Mouse (Mus musculus): ENCODE results near the gene 4933407L21Rik. TPM values are rescaled to one million over a fixed set of nuclear protein-coding genes. Genes with fewer than 3 reads are reported as not detected.

4933407L21Rik gene
- polyA plus RNA-seq, 1 experiment from 2014 or later, result 0.09 TPM

DNA sequence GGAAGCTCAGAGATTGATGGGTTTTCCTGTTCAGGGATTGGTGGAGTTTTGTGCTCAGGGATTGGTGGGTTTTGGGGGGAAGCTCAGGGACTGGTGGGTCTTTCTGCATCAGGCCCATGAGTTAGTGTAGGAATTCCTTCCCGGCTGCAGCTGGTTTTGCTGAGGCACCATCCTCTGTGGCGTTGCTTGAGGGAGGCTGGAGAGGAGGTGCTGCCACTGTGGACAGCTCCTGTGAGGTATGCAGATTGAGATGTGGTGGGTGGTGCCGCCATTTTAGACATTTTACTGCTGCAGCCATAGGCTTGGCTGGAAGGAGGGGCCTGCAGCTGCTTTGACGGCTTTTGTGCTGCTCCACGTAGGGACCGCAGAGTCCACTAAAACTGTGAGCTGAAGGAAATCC, 1.1 kb downstream of the 4933407L21Rik start:
- Histone ChIP-seq H3K27ac (ENCODE audit: low read length) (no peak overlapping the region), H3K4me3 (ENCODE audit: low read length) (no peak overlapping the region), H3K4me2 (ENCODE audit: low read depth, low read length) (no peak overlapping the region), H3K9me3 (replicated peaks; ENCODE audit: control insufficient read depth, low read length) (no peaks in the 10 kb centered on the region), H3K9ac (ENCODE audit: low read length) (no peak overlapping the region), H3K27me3 (ENCODE audit: control insufficient read depth, insufficient read depth, low read length) (no peaks in the 10 kb centered on the region), H3K36me3 (ENCODE audit: control insufficient read depth, insufficient read depth) (no peaks in the 10 kb centered on the region), H3K4me1 (ENCODE audit: control insufficient read depth, insufficient read depth, low read length) (peaks cover 28% of the 10 kb centered on the region)
- WGBS, result 72% methylated on average over 6 of the region's 6 CpGs
- no peak for ATAC-seq (replicated peaks; ENCODE audit: extremely low read depth, insufficient read depth, low FRiP score)

DNA sequence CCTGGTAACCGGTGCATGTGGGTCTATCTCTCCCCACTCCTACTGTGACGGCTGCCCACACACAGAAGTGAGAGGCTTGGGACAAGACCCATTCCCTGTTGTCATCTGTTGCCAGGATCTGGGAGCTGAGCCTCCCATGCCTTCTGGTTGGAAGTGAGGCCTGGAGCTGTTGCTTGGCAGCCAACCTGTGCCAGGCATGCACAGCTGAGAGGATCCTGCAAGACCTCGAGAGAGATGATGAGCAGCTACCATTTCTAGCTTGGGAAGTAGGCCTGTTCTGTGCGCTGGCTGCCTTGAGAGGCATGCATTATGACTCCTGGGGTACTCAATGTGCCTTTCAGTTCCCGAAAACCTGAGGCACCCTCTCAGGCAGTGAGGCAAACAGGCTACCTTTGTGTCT, 2.9 kb downstream of the 4933407L21Rik start:
- H3K4me1 ChIP-seq (ENCODE audit: control insufficient read depth, insufficient read depth, low read length), result peaks cover 28% of the 10 kb centered on the region
- H3K9me3 ChIP-seq (replicated peaks; ENCODE audit: control insufficient read depth, low read length), result peaks cover 2% of the 10 kb centered on the region; the same call in 1 of the 2 replicates
- no peak for ATAC-seq (replicated peaks; ENCODE audit: extremely low read depth, insufficient read depth, low FRiP score)
- peaks cover 1% of the 10 kb centered on the region; the same call in 1 of the 2 replicates for H3K27me3 ChIP-seq (ENCODE audit: control insufficient read depth, insufficient read depth, low read length)
- H3K36me3 ChIP-seq (ENCODE audit: control insufficient read depth, insufficient read depth), result no peaks in the 10 kb centered on the region
- no peak overlapping the region for H3K4me3 ChIP-seq (ENCODE audit: low read length)
- WGBS, result 80% methylated on average over 5 of the region's 5 CpGs
- H3K27ac ChIP-seq (ENCODE audit: low read length), result no peak overlapping the region
- no peak overlapping the region for H3K9ac ChIP-seq (ENCODE audit: low read length)
- no peak overlapping the region for H3K4me2 ChIP-seq (ENCODE audit: low read depth, low read length)

DNA sequence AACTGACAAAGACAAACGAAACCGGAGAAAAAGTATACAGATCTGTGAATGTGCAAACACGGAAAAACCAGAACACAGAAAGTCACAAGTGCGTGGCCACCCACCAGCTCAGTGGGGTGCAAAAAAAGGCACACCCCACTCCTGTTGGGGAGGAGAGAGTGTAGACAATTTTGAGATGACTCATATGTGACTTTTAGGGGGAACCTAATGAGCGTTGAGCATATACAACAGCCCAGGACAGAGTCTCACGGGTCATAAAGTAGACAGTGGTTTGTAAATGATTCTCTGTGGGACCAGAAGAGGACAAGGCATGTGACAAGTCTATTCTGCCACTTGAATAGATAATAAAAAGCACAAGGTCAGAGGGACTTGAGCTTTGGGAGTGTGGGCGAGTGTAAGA, 4.9 kb downstream of the 4933407L21Rik start:
- Histone ChIP-seq H3K4me3 (ENCODE audit: low read length) (no peak overlapping the region), H3K9me3 (replicated peaks; ENCODE audit: control insufficient read depth, low read length) (peaks cover 2% of the 10 kb centered on the region; the same call in 1 of the 2 replicates), H3K36me3 (ENCODE audit: control insufficient read depth, insufficient read depth) (no peaks in the 10 kb centered on the region), H3K4me2 (ENCODE audit: low read depth, low read length) (peak overlapping the region; percentile 42), H3K27ac (ENCODE audit: low read length) (peak overlapping the region; percentile 4; the same call in 1 of the 2 replicates), H3K9ac (ENCODE audit: low read length) (no peak overlapping the region), H3K27me3 (ENCODE audit: control insufficient read depth, insufficient read depth, low read length) (peaks cover 3% of the 10 kb centered on the region; the same call in 1 of the 2 replicates), H3K4me1 (ENCODE audit: control insufficient read depth, insufficient read depth, low read length) (peaks cover 20% of the 10 kb centered on the region)
- 30% methylated on average over 7 of the region's 7 CpGs for WGBS
- 0 out of 2 replicates have a peak, but pooled peaks have one; percentile 15 for ATAC-seq (replicated peaks; ENCODE audit: extremely low read depth, insufficient read depth, low FRiP score)

DNA sequence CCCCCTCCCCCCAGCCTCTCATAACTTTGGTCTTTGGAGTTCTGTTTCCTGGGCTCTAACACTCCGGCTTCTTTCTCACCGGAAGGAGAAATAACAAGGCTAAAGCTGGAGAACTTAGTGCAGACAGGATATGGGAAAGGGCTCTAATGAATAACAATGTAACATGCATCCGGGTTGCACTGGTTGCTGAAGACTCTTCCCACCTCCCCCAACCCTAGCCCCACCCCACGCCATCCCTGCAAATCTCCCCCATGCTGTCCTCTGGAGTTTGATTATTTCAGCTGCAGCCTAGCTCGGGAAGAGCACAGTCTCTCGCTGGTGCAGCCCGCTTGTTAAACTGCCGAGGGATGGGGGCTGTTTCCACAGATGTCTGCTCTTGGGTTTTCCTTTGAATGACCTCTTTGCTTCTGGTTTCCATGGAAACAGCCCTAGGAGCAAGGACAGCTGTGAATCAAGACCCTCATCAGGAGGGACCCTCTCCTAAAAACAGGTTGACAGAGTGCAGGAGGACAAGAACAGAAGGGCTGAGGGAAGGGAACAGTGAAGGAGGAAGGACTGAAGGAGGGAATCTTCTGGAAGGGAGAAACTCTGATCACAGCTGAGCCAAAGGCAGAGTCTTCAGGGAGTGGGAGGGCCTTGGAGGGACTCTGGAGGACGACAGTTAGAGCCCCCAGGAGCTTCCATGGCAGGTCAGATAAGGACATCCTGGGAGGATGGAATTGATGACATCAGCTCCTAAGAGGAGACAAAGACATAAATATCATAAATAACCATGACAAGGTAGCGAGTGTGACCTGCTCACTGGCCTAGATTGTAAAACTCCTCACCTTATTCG, 5.6 kb downstream of the 4933407L21Rik start:
- Histone ChIP-seq H3K4me3 (ENCODE audit: low read length) (no peak overlapping the region), H3K9ac (ENCODE audit: low read length) (no peak overlapping the region), H3K9me3 (replicated peaks; ENCODE audit: control insufficient read depth, low read length) (peaks cover 2% of the 10 kb centered on the region; the same call in 1 of the 2 replicates), H3K27me3 (ENCODE audit: control insufficient read depth, insufficient read depth, low read length) (peaks cover 3% of the 10 kb centered on the region; the same call in 1 of the 2 replicates), H3K36me3 (ENCODE audit: control insufficient read depth, insufficient read depth) (no peaks in the 10 kb centered on the region), H3K27ac (ENCODE audit: low read length) (peak overlapping the region; percentile 4; the same call in 1 of the 2 replicates), H3K4me1 (ENCODE audit: control insufficient read depth, insufficient read depth, low read length) (peaks cover 14% of the 10 kb centered on the region), H3K4me2 (ENCODE audit: low read depth, low read length) (peak overlapping the region; percentile 42)
- 15% methylated on average over 11 of the region's 11 CpGs for WGBS
- ATAC-seq (replicated peaks; ENCODE audit: extremely low read depth, insufficient read depth, low FRiP score), result peak; percentile 47; the same call in 1 of the 2 replicates

DNA sequence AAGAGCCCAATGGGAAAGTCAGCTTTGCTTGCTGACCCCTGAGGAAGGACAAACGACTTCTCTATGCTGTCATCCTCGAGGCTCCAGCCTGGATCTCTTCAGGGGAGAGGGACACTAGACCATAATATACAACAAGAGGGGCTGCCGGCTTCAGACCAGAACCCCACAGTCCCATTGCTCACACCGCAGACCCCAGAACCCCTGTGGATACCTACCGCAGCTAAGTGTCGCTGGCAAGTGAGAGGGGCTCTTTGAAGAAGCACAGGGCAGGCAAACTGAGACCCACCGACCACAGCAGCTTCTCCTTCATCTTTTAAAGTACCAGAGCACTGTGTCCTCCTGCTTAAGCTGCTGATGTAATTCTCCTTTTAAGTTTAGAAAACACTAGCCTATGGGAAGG, 6.3 kb downstream of the 4933407L21Rik start:
- Histone ChIP-seq H3K9ac (ENCODE audit: low read length) (no peak overlapping the region), H3K4me1 (ENCODE audit: control insufficient read depth, insufficient read depth, low read length) (peaks cover 14% of the 10 kb centered on the region), H3K9me3 (replicated peaks; ENCODE audit: control insufficient read depth, low read length) (peaks cover 2% of the 10 kb centered on the region; the same call in 1 of the 2 replicates), H3K36me3 (ENCODE audit: control insufficient read depth, insufficient read depth) (no peaks in the 10 kb centered on the region), H3K27me3 (ENCODE audit: control insufficient read depth, insufficient read depth, low read length) (peaks cover 3% of the 10 kb centered on the region; the same call in 1 of the 2 replicates), H3K27ac (ENCODE audit: low read length) (no peak overlapping the region), H3K4me3 (ENCODE audit: low read length) (no peak overlapping the region), H3K4me2 (ENCODE audit: low read depth, low read length) (no peak overlapping the region)
- ATAC-seq (replicated peaks; ENCODE audit: extremely low read depth, insufficient read depth, low FRiP score), result no peak
- 33% methylated on average over 7 of the region's 7 CpGs for WGBS

DNA sequence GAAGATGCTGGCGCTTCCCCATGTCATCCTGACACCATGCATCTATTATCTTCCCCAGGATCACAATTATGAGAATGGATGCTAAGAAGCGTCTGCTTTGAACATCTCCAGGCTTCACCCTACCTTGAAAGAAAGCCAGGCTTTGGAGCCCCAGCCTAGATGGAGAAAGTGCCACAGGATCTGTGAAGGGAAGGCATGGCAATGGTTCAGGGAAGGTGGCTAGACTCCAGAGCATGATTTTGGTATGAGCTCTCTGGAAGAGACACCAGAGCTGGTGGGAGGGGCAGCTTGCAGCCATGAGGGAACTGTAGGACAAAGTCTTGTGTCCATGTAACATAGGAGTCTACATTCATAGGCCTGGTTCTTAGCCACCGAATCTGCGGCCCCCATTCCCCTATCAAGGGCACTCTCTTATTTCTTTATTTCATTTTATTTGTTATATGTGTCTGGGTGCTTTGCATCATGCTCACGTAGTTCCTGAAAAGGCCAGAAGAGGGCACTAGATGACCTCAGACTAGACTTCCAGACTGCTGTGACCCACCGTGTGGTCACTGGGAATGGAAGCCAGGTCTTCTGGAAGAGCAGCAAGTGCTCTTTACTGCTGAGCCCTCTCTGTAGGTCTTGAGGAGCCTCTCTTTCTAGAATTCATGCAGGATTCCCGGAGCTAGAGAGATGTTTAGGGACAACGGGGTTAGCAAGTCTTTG, 7.0 kb downstream of the 4933407L21Rik start:
- no peak overlapping the region for H3K4me3 ChIP-seq (ENCODE audit: low read length)

DNA sequence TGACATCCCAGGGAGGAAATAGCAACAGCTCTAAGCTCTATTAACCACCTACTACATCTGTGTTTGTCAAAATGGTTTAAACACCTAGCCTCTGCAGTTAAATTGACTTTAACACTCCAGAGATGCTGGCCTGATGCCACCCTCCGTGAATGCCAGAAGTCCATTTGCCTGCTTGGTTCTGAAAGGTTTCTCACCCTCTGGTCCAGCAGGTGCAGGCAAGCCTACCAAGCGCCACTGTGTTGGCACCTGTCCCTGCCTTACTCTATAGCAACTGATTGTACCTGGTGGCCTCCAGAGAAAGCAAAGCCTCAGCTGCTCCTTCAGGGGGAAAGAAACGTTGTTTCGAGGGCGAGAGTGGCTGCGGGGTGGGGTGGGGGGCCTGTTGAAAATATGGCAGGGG, 8.0 kb downstream of the 4933407L21Rik start:
- no peak overlapping the region for H3K9ac ChIP-seq (ENCODE audit: low read length)
- peaks cover 2% of the 10 kb centered on the region; the same call in 1 of the 2 replicates for H3K9me3 ChIP-seq (replicated peaks; ENCODE audit: control insufficient read depth, low read length)
- no peak overlapping the region for H3K4me3 ChIP-seq (ENCODE audit: low read length)
- 65% methylated on average over 6 of the region's 6 CpGs for WGBS
- no peaks in the 10 kb centered on the region for H3K36me3 ChIP-seq (ENCODE audit: control insufficient read depth, insufficient read depth)
- no peak for ATAC-seq (replicated peaks; ENCODE audit: extremely low read depth, insufficient read depth, low FRiP score)
- H3K4me1 ChIP-seq (ENCODE audit: control insufficient read depth, insufficient read depth, low read length), result peaks cover 14% of the 10 kb centered on the region
- peaks cover 3% of the 10 kb centered on the region; the same call in 1 of the 2 replicates for H3K27me3 ChIP-seq (ENCODE audit: control insufficient read depth, insufficient read depth, low read length)
- no peak overlapping the region; the same call in 1 of the 2 replicates for H3K27ac ChIP-seq (ENCODE audit: low read length)
- no peak overlapping the region for H3K4me2 ChIP-seq (ENCODE audit: low read depth, low read length)

More for the DNA sequence above, 7.0 kb downstream of the 4933407L21Rik start:
- Histone ChIP-seq H3K4me2 (ENCODE audit: low read depth, low read length) (no peak overlapping the region), H3K27me3 (ENCODE audit: control insufficient read depth, insufficient read depth, low read length) (peaks cover 3% of the 10 kb centered on the region; the same call in 1 of the 2 replicates), H3K9ac (ENCODE audit: low read length) (no peak overlapping the region), H3K9me3 (replicated peaks; ENCODE audit: control insufficient read depth, low read length) (peaks cover 2% of the 10 kb centered on the region; the same call in 1 of the 2 replicates), H3K36me3 (ENCODE audit: control insufficient read depth, insufficient read depth) (no peaks in the 10 kb centered on the region), H3K27ac (ENCODE audit: low read length) (no peak overlapping the region), H3K4me1 (ENCODE audit: control insufficient read depth, insufficient read depth, low read length) (peaks cover 14% of the 10 kb centered on the region)
- 54% methylated on average over 8 of the region's 8 CpGs for WGBS
- ATAC-seq (replicated peaks; ENCODE audit: extremely low read depth, insufficient read depth, low FRiP score), result no peak

DNA sequence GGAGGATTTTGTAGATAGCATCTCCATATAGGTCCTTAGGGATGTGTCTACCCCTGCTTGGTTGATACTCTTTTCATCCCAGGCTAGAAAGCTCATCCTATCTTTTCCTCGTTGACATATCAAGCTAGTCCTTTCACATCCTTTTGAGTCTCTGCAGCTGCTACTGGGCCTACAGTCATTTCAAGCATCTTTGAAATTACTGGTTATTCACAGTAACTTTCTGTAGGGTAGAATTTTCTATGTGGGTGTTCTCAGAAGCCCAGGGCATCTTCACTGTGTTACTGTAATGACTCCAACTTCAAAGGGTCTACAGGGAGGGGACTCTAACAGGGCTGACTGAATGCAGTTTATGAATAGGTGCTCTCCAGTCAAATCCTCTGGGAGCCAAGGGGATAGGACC, 9.0 kb downstream of the 4933407L21Rik start:
- no peak for ATAC-seq (replicated peaks; ENCODE audit: extremely low read depth, insufficient read depth, low FRiP score)
- H3K9ac ChIP-seq (ENCODE audit: low read length), result no peak overlapping the region
- H3K36me3 ChIP-seq (ENCODE audit: control insufficient read depth, insufficient read depth), result no peaks in the 10 kb centered on the region
- 63% methylated on average over 1 of the region's 1 CpGs for WGBS
- H3K4me2 ChIP-seq (ENCODE audit: low read depth, low read length), result no peak overlapping the region
- H3K9me3 ChIP-seq (replicated peaks; ENCODE audit: control insufficient read depth, low read length), result peaks cover 2% of the 10 kb centered on the region; the same call in 1 of the 2 replicates
- H3K27ac ChIP-seq (ENCODE audit: low read length), result no peak overlapping the region
- peaks cover 14% of the 10 kb centered on the region for H3K4me1 ChIP-seq (ENCODE audit: control insufficient read depth, insufficient read depth, low read length)
- H3K27me3 ChIP-seq (ENCODE audit: control insufficient read depth, insufficient read depth, low read length), result peaks cover 3% of the 10 kb centered on the region; the same call in 1 of the 2 replicates
- no peak overlapping the region for H3K4me3 ChIP-seq (ENCODE audit: low read length)

Measured in heart, embryonic 16.5 days (tissue).